Mouse (Mus musculus) thymus, adult 2 months (tissue): ENCODE data around the gene Armc7. TPM values are rescaled to one million over a fixed set of nuclear protein-coding genes. Genes with fewer than 3 reads are reported as not detected.

Source experiments
- DNase-seq: peaks from one replicate; pipeline ENCODE4 v3.0.0; 2021
- H3K27ac ChIP-seq: fragments of 200-500 bp; 2 replicates; pipeline ENCODE4 v1.5.1; 2012; ENCODE audit warnings: low read length, control low read depth; ENCODE audit not compliant: control insufficient read depth, insufficient read depth
- H3K27me3 ChIP-seq: fragments of 200-500 bp; 2 replicates; pipeline ENCODE4 v1.6.1; 2012; ENCODE audit warnings: mild to moderate bottlenecking, low read length, moderate library complexity, mixed read lengths; ENCODE audit not compliant: control insufficient read depth, insufficient read depth
- H3K36me3 ChIP-seq: fragments of 200-500 bp; 2 replicates; pipeline ENCODE4 v1.6.1; 2012; ENCODE audit warnings: mild to moderate bottlenecking, low read length, moderate library complexity; ENCODE audit not compliant: control insufficient read depth, insufficient read depth
- H3K4me1 ChIP-seq: fragments of 200-500 bp; replicated peaks from 2 replicates; pipeline ENCODE4 v1.6.1; 2012; ENCODE audit warnings: low read length; ENCODE audit not compliant: control insufficient read depth, insufficient read depth
- H3K4me3 ChIP-seq: fragments of 200-500 bp; 2 replicates; pipeline ENCODE4 v1.5.1; 2012; ENCODE audit warnings: mild to moderate bottlenecking, low read length, control low read depth, moderate library complexity; ENCODE audit not compliant: control insufficient read depth, insufficient read depth
- CTCF ChIP-seq: fragments of 200-500 bp; IDR thresholded peaks from 2 replicates; pipeline ENCODE4 v1.5.1; 2012; ENCODE audit warnings: mild to moderate bottlenecking, control low read depth, low read length, moderate library complexity, borderline replicate concordance; ENCODE audit not compliant: control insufficient read depth, poor library complexity, insufficient read depth; ENCODE audit errors: extremely low read depth
- POLR2A ChIP-seq: fragments of 200-500 bp; IDR thresholded peaks from 2 replicates; pipeline ENCODE4 v1.6.1; 2012; ENCODE audit warnings: mild to moderate bottlenecking, low read length, control low read depth, moderate library complexity; ENCODE audit not compliant: control insufficient read depth, poor library complexity, insufficient read depth; ENCODE audit errors: extremely low read depth
- WGBS: fragments of 180-500 bp; shearing (Covaris S2); methylation state at CpG from one replicate; pipeline ENCODE4 v1.1.7; 2018; 5-methylcytosine and 5-hydroxymethylcytosine counted together
- polyA plus RNA-seq: library from polyadenylated mRNA; depleted of rRNA; stranded (reverse); fragments of >200 nt; gene quantifications from 2 replicates; pipeline ENCODE4 v1.2.3, GENCODE M21; 2012; rRNA removed

Armc7 gene
- polyA plus RNA-seq = 86.1 and 91.3 TPM in 2 replicates

GRCm38 (mm10) chr11:115475025-115475757, at the start of gene Armc7:
TSS of gene Armc7 (plus strand) at chr11:115475667.
- peak within 1 kb of the TSS; percentile 86 for H3K4me3 ChIP-seq
- no peaks in the 10 kb centered on the region for H3K27me3 ChIP-seq
- peaks cover 22% of the 10 kb centered on the region for H3K36me3 ChIP-seq
- H3K4me1 ChIP-seq = peaks cover 41% of the 10 kb centered on the region
- H3K27ac ChIP-seq = peak within 1 kb of the TSS; percentile 84
- peak; percentile 96 for DNase-seq
- TF ChIP-seq POLR2A (no peak), CTCF (no peak)
- 5% methylated on average over 26 of the region's 26 CpGs for WGBS

DNA sequence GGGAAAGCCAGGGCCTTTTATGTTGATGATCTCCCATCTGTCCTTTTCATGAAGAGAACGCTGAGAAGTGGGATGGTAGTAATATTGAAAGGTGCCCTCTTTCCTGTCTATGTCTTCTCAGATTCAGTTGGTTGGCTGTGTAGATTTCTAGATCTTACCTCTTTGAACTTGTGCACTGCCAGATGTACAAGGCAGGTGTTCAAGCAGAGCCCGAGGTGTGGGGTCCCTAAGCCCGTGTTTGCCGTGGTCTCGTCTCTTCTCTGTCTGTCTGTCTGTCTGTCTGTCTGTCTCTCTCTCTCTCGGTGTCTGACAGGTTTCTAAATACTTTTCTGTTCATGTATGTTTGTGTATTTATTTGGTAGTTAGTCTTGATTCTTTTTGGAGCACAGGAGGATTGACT, 49.8 kb upstream of the Armc7 start:
- TF ChIP-seq POLR2A (no peak), CTCF (no peak)
- Histone ChIP-seq H3K4me3 (no peak overlapping the region; the same call in 1 of the 2 replicates), H3K27ac (peak overlapping the region; percentile 92), H3K4me1 (peaks cover 63% of the 10 kb centered on the region), H3K36me3 (peaks cover 15% of the 10 kb centered on the region), H3K27me3 (no peaks in the 10 kb centered on the region)
- DNase-seq = peak; percentile 58
- 14% methylated on average over 6 of the region's 6 CpGs for WGBS

- DNase-seq = peak; percentile 83
- peaks cover 31% of the 10 kb centered on the region for H3K36me3 ChIP-seq
- H3K27ac ChIP-seq = peak overlapping the region; percentile 68
- TF ChIP-seq CTCF (peak; percentile 8; the same call in 1 of the 2 replicates), POLR2A (no peak)
- H3K4me3 ChIP-seq = no peak overlapping the region
- H3K27me3 ChIP-seq = no peaks in the 10 kb centered on the region
- H3K4me1 ChIP-seq = peaks cover 50% of the 10 kb centered on the region
- 59% methylated on average over 20 of the region's 20 CpGs for WGBS
These were observed 47.8 kb upstream of the Armc7 start for GRCm38 (mm10) chr11:115427482-115428331.

DNA sequence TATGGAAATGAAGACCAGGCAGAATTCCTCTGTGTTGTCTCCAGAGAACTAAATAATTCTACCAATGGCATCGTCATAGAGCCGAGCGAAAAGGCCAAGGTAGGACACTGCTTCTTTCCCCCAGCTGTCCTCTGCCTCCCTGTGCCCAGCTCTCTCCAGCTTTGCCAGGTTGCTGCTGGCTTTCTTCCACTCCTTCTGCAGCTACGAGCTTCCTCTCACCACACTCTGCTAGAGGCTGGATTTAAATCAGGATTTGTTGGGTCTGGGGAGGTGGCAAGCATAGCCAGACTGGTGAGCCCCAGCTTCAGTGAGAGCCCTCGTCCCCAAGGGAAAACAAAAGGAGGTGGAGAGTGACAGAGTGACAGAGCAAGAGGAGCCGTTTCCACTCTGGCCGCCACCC, 46.2 kb upstream of the Armc7 start:
- TF ChIP-seq CTCF = no peak
- TF ChIP-seq POLR2A = no peak
- DNase-seq = no peak
- H3K27me3 ChIP-seq = no peaks in the 10 kb centered on the region
- 96% methylated on average over 7 of the region's 7 CpGs for WGBS
- H3K4me1 ChIP-seq = peaks cover 41% of the 10 kb centered on the region
- no peak overlapping the region for H3K27ac ChIP-seq
- no peak overlapping the region for H3K4me3 ChIP-seq
- peaks cover 31% of the 10 kb centered on the region for H3K36me3 ChIP-seq

GRCm38 (mm10) chr11:115430561-115430960, 44.9 kb upstream of the Armc7 start:
- WGBS = 98% methylated on average over 6 of the region's 6 CpGs
- Histone ChIP-seq H3K27me3 (no peaks in the 10 kb centered on the region), H3K4me3 (no peak overlapping the region), H3K36me3 (peaks cover 31% of the 10 kb centered on the region), H3K27ac (no peak overlapping the region), H3K4me1 (peaks cover 36% of the 10 kb centered on the region)
- TF ChIP-seq CTCF = no peak
- TF ChIP-seq POLR2A = no peak
- DNase-seq = no peak

DNA sequence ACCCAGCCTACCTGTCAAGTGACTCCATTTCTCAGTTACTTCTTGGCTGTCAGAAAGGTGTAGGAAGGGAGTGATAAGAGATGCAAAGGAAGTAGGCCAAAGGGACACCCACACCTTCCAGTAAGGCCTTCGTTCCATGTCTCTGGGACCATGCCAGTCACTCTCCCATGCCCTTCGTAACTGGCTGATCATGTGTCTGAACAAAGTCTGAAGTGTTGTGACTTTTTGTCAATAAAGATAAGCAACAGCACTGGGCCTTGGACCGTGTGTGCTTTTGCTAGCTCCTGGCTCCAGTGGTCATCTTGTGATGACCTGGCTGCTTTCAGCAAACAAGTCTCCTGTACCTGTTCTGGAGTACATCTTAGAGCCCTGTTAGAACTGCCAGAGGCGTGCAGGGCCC, 42.7 kb upstream of the Armc7 start:
- H3K36me3 ChIP-seq = peaks cover 31% of the 10 kb centered on the region
- no peaks in the 10 kb centered on the region for H3K27me3 ChIP-seq
- 95% methylated on average over 4 of the region's 4 CpGs for WGBS
- H3K4me1 ChIP-seq = peaks cover 30% of the 10 kb centered on the region
- H3K27ac ChIP-seq = no peak overlapping the region
- no peak for DNase-seq
- H3K4me3 ChIP-seq = no peak overlapping the region
- TF ChIP-seq CTCF (no peak), POLR2A (no peak)
